Mouse (Mus musculus) splenic B cell, adult 2 months (primary cell): Measurements from ENCODE around the gene Capn9.

Source experiments
- DNase-seq: peaks from one replicate; pipeline ENCODE4 v3.0.0-alpha.2; 2011; ENCODE audit warnings: low read depth, low spot score
- H3K27me3 ChIP-seq: 2 replicates; pipeline ENCODE4 v1.6.1; 2012; ENCODE audit warnings: mild to moderate bottlenecking, low read length, moderate library complexity, mixed read lengths; ENCODE audit not compliant: control insufficient read depth, poor library complexity, insufficient read depth, severe bottlenecking
- H3K36me3 ChIP-seq: 2 replicates; pipeline ENCODE4 v1.6.1; 2012; ENCODE audit warnings: mild to moderate bottlenecking, low read length, moderate library complexity, mixed read lengths; ENCODE audit not compliant: control insufficient read depth, poor library complexity, insufficient read depth, severe bottlenecking

The Capn9 gene

DNA sequence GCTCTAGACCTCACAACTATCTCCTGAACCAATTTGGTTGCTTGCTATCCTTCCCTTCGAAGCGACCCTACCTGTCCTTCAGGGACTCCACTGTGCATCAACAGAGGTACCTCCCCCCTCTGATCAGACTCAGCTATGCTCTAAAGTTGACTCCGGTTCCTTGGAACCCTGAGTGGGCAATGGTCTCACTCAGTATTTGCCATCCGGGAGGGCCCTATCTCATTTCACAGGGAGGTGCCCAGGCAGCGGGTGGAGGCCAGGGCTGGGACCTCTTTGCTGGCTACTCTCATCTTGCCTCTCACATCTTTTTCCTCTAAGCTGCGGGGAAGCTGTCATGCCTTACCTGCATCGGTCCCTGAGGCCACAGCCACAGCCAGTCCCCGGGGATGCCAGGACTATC lies at the start of gene Capn9:
TSS of gene Capn9 (plus strand) at position 301 of the 400 bp plus-strand sequence.
- H3K27me3 ChIP-seq, result no peaks in the 10 kb centered on the region
- DNase-seq, result no peak
- no peaks in the 10 kb centered on the region for H3K36me3 ChIP-seq

DNA sequence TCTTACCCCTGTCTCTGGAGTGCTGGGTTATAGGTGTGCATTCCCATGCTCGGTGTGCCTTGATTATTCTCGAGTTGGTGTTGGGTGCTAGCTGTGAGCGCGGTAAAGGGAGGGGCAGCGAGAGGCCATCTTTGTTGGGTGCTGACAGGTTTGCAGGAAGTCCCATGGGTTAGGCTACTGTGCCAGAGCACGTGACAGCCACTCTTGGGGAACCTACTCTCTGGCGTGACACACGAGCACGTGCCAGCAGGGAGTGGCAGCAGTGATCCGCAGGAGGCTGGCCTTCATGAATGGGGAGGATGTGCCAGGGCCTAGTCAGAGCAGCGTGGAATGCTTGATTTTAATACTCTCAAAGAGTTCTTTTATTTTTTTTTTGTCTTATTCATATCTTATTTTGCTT lies 49.6 kb upstream of the Capn9 start:
- Histone ChIP-seq H3K27me3 (no peaks in the 10 kb centered on the region), H3K36me3 (peaks cover 6% of the 10 kb centered on the region; the same call in 1 of the 2 replicates)
- no peak for DNase-seq

DNA sequence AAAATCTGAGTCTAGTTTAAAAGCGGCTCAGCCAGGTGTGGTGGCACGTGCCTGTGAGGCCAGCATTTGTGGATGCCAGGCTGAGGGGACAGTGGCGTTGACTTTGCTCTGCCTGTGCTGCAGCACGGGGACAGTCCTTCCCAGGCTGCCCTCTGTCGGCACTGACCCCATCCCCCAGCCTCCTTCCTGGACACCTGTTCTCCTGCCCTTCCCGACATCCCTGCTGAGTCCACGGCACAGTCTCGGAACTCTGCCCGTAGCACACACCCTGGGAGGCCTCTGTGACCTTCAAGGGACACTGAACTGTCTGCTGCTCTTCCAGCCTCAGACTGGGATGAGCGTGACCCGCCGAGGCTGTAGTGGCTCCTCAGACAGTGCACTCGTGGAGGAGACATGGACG lies 45.8 kb upstream of the Capn9 start:
- Histone ChIP-seq H3K36me3 (peaks cover 8% of the 10 kb centered on the region; the same call in 1 of the 2 replicates), H3K27me3 (no peaks in the 10 kb centered on the region)
- DNase-seq, result no peak

DNA sequence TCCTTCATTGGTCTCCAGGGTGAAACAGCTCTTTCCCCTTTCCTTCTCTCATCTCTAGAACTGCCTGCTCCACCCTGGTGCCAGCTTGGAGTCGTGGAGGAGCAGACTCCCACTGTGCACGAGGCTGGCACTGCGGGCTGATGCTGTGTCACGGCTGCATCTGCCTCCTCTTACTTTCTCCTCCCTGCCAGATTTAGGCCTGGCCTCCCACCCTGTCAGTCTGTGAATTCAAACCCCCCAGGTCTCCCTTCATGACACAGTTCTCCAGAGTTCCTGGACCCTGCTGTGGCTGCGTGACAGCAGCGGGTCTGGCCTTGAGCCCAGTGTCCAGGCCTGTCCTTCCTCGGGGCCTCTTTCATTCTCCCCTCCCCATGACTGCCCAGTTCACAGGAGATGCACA lies 45.4 kb upstream of the Capn9 start:
- no peak for DNase-seq
- Histone ChIP-seq H3K27me3 (no peaks in the 10 kb centered on the region), H3K36me3 (peaks cover 8% of the 10 kb centered on the region; the same call in 1 of the 2 replicates)

DNA sequence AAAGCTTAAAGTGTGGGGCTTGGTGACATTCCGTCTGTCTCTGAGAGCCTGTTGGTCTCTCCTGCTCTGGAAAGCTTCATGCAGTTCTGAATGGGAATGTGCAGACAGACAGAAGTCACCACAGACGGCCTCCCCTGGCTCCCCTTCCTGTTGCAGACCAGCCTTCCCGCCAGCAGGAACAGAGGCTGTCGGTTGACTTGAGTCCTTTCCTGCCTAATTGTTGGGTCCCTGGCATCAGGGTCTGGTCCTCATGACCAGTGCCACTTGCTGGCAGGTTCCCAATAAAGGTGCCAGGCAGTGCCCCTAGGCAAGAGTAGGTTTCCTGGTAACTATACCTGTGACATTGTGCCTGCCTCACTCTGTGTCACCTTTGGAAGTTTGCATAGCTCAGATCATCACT lies 44.9 kb upstream of the Capn9 start:
- Histone ChIP-seq H3K27me3 (no peaks in the 10 kb centered on the region), H3K36me3 (peaks cover 6% of the 10 kb centered on the region)
- no peak for DNase-seq

DNA sequence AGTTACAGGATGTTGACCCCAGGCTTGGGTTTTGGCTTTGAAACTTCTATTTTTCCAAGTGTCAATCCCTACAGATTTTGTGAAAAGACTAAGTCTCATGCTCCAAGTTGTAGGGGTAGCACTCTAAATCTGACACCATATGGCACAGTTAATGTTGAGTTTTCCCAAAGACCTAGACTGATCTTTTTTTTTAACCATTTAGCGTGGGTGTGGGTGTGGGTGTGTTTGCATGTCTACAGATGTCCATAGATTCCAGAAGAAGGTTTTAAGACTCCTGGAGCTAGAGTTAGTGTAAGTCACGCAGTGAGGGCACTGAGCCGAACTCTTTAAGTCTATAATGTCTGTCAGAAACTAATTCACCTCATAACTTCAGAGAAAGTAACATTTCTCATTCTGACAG lies 43.3 kb upstream of the Capn9 start:
- Histone ChIP-seq H3K36me3 (peaks cover 4% of the 10 kb centered on the region), H3K27me3 (no peaks in the 10 kb centered on the region)
- DNase-seq, result no peak

DNA sequence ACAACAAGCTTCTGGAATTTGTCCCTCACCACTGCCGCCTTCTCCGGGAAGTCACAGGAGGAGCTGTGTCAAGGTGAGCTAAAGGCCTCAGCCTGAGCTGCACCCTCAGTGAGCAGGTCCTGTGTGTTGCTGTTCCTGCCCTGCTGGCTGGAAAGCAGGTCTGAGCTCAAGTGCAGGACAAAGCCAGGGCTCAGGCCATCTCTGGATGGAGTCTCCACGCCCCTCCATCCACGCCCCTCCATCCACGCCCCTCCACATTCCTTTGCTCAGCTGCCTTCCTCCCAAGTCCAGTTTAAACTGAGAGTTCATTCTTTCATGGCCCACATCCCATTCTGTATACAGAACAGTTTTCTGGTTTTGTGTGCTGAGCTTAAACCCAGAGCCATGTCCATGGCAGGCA lies 40.5 kb upstream of the Capn9 start:
- Histone ChIP-seq H3K36me3 (peaks cover 15% of the 10 kb centered on the region), H3K27me3 (no peaks in the 10 kb centered on the region)
- DNase-seq, result no peak

DNA sequence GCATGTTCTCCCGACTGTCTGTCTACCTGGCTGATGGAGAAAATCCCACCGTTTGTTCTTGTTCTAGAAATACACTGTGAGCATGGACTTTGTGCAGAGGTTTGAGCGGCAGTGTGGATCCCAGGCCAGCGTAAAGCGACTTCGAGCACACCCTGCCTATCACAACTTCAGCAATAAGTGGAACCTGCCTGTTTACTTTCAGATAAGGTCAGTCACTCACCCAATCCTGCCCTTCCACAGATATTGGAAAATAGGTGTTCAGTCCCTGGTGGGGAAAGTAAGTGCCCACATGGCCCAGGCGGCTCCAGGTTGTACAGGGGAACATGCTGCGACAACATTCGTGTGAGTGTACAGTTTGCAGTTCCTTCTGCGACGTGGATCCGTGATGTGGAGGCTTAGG lies 35.0 kb upstream of the Capn9 start:
- no peak for DNase-seq
- Histone ChIP-seq H3K36me3 (peaks cover 23% of the 10 kb centered on the region), H3K27me3 (no peaks in the 10 kb centered on the region)

DNA sequence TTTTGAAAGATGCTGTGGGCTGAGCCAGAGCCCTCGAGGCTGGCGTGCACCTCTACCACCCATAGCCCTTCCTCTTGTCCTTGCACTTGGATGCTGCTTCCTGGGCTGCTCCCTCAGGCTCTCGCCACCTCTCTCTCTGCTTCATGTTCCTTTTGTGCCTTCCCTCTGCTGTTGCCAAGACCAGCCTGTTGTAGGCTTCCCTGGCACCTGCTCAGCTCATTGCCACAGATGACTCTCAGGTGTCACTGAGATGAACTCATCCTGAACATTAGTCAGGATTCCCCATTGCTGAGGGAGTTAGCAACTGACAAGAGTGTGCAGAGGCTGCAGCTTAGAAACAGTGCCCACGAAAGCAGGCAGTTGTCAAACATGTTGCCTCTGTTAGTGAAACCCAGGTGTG lies 33.9 kb upstream of the Capn9 start:
- no peaks in the 10 kb centered on the region for H3K27me3 ChIP-seq
- H3K36me3 ChIP-seq, result peaks cover 24% of the 10 kb centered on the region
- DNase-seq, result no peak

DNA sequence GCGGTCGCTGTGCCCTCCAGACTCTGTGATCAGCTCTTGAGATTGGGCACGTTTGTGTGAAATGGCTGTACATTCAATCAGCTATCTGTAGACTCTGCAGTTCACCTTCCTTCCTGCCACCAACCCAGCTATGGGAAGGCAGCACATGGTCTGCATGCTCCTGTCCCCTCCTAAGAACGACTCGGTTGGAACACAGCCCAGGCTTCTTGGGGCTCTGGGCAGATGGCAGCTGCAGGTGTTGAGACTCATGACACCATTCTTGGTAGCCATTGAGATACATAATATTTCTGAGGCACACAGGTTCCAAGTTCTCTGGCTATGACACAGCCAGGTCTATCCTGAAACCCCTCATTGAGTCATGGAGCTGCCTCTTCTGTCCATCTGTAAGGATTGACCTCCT lies 32.6 kb upstream of the Capn9 start:
- Histone ChIP-seq H3K36me3 (peaks cover 26% of the 10 kb centered on the region), H3K27me3 (no peaks in the 10 kb centered on the region)
- no peak for DNase-seq

DNA sequence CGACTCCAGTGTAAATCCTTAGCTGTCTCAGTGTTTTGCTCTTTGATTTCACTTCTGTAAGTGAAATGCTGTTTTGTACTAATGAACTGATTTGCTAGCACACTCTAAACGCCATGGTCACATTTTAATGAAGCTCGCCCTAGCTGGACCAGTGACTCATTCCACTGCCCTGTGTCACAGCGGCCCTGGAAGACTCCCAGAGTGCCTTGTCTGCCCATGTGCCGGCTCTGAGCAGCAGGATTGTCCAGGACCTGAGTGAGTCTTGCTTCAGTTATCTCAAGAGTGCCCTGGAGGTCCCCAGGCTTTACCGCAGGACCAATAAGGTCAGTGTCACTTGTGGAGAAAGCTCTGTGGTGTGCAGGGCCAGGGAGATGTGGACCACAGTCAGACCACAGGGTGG lies 29.5 kb upstream of the Capn9 start:
- Histone ChIP-seq H3K36me3 (peaks cover 15% of the 10 kb centered on the region), H3K27me3 (no peaks in the 10 kb centered on the region)
- no peak for DNase-seq

DNA sequence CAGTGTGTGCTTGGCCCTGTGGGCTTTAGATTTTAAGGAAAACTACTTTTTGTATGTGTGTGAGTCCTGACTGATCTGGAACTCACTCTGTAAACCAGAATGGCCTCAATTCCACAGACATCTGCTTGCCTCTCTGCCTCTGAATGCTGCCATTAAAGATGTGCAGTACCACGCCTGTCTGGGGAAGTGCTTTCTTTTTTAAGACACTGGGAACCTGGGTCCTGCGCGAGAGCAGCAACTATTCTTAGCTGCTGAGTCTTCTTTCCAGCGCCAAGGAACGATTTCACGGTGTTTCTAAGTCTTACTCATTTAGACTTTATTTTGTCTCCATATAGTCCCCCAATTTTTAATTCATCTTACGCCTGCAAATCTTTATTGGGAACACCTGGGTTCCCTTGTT lies 29.1 kb upstream of the Capn9 start:
- H3K27me3 ChIP-seq, result no peaks in the 10 kb centered on the region
- DNase-seq, result no peak
- peaks cover 18% of the 10 kb centered on the region for H3K36me3 ChIP-seq

DNA sequence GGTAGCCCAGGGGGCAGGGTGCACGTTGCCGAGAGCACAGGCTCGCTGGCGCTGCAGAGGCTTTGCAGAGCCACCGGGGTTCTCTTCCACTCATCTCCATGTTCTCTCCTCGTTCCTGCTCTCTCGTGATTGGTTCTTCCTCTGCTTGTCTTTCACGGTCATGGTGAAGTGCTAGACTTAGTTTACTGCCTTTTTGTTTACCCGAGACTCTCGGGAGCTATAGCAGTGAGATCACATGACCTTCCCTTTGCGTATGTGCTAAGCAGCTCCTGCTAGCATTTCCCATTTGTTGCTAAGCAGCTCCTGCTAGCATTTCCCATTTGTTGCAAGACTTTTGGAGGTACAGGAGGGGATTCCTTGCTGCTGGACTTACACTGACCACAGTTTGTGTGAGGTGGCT lies 28.6 kb upstream of the Capn9 start:
- Histone ChIP-seq H3K27me3 (no peaks in the 10 kb centered on the region), H3K36me3 (peaks cover 22% of the 10 kb centered on the region)
- no peak for DNase-seq

DNA sequence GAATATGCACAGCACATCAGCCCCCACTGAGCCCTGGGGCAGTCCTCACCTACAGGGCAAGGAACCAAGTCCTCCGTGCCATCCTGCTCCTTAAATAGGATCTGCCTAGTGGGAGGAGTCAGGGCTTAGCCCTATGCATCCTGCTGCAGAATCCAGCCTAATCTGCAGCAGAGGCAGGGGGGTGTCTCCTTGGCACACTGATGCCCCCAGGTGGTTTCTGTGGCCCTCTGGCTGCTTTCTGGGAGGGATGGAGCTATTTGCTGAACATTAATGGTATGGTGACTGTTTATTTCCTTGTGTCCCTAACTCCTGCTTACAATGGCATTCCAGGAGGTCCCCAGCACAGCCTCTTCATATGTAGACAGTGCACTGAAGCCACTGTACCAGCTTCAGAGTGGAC lies 27.7 kb upstream of the Capn9 start:
- Histone ChIP-seq H3K27me3 (no peaks in the 10 kb centered on the region), H3K36me3 (peaks cover 20% of the 10 kb centered on the region)
- DNase-seq, result no peak

DNA sequence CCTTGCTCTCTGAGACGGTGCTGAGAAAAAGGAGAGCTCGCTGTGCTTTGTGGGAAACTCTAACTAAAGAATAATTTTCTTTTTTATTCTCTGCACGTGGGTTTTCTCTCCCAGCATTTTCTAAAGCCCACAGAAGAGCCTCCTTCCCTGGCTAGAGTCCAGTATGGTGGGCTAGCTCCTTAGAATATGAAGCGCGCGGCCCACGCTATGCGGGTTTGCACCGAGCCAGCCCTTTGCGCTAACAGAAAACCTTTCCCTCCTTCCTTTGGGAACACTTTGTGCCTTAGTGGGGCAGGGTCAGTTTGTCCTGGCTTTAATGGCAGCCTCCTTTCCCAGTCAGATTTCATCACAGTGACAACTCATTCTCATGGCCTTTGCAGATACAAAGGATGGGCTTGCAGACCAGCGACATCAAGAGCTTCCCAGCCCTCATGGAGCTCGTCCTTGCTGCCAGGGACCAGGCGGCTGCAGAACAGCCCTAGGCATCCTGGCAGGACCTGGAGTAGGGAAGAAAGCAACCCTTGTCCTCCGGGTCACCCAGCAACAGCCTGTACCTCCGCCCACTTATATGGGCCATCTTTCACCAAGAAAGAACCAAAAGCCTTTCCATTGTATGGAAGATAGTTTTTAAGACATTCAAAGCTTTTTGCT lies 24.8 kb upstream of the Capn9 start:
- Histone ChIP-seq H3K27me3 (no peaks in the 10 kb centered on the region), H3K36me3 (peaks cover 15% of the 10 kb centered on the region)
- DNase-seq, result no peak

DNA sequence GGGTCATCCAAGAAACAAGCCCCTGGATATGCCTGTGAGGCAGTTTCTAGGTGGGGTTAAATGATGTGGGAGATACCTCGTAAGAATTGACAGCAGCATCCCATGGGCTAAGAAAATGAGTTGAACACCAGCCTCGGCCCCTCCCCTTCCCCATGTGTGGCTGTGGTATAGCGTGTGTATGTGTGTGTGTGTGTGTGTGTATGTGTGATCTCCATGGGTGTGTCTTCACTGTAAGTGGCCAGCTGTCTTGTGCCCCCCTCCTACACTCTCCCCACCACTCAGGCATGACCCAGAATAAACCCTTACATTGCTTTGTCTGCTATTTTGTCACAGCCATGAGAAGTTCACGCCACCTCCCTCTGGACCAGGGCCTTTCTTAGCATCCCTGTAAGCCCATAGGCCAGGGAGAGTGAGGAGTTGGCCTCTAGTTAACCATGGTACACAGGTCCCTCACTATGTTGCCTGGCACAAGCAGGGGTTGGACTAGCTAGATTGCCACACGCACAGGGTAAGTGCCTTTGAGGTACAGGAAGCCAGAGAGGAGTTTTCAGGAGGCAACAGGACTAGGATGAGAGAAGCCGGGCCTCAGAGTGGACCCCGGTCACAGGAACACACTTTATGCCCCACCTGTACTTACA lies 20.7 kb upstream of the Capn9 start:
- DNase-seq, result no peak
- H3K36me3 ChIP-seq, result peaks cover 9% of the 10 kb centered on the region
- H3K27me3 ChIP-seq, result no peaks in the 10 kb centered on the region
